Mouse (Mus musculus): Measurements from ENCODE around the gene Olfr694.
"Not testable (repeated sequence)": the region's sequence is repeated elsewhere in the genome, so short reads cannot be mapped to it uniquely, and the experiment has no call there.

Gene Olfr694

DNA sequence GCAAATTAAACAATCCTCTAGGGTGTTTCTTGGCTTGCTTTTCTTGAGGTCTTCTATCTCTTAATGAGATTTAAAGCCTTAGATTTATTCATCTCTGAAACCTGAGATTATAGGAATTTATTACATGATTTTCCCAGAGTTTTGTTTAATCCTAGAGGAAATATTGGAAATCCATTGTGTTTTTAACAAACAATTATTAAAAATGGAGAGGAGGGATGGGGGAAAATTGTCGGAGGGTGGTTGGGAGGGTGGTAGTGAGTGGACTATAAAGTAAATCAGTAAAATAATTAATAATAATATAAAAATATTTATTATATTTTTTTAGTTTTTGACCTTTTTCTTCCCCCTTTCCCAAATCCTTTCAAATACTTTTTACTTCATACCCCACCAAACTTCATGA, at the start of gene Olfr694:
Gene Olfr694 (minus strand): TSS at position 101 of the 400 bp plus-strand sequence.
- DNase-seq, result no peak

DNA sequence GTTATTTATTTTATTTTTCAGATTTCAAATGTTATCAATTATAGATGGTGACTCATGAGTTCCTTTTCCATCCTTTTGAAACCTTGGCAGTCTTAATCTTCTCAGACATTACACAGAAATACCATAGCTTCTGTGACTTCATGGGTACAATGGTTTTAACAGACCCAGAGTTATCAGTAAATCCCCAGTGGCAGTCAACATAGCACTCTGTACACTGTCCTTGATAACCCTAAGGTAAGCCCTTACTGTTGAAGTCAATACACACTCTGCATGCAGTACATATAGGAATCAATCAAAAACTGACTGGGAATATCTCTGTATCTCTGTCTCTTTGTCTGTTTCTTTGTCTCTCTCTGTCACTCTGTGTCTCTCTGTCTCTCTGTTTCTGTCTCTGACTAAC, 45.4 kb upstream of the Olfr694 start:
- DNase-seq, result no peak

DNA sequence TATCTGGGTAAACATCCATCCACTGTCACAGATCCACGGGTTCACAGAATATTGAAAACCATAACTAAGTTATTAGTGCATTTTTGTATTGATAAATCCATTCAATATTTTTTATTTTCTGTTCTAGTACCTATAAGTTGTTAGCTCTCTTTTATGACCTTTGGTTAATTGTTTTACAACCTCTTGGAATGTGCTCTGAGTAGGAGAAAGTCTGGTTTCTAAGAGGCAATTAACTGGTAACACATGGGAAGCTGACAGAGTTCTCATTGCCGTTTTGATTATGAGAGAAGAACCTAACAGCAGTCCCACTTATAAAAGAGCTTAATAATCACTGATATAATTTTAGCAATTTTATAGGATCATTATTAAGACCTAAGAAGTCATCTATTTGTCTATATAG, 42.1 kb upstream of the Olfr694 start:
- DNase-seq, result no peak

DNA sequence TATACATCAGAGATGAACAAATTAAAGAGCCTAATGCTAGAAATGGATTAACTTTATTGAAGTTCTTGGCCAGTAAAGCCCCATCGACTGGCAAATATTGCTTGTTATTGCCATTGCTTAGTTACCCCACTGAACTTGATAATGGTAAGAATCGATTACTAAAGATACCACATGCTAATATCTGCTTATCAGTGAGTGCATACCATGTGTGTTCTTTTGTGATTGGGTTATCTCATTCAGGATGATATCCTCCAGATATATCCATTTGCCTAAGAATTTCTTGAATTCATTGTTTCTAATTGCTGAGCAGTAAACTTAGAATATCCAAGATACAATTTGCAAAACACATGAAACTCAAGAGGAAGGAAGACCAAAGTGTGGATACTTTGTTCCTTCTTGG, 34.0 kb upstream of the Olfr694 start:
- DNase-seq, result not testable (repeated sequence)

DNA sequence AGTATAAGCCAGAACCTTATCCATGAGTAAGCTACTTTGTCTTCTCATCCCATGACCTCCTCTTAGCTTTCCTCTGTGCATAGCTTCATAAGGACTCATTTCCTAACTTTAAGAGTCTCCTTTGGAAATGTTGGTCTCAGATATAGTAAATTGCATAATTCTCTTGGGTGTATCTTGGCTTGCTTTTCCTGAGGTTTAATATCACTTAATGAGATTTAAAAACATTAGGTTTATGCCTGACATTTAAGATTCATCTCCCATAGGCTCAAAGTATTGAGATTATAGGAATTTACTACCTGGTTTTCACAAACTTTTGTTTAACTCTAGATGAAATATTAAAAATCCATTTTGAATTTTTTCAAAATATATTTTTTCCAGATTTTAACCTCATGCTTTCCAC, 24.7 kb upstream of the Olfr694 start, which contains the start of gene Olfr695:
Gene Olfr695 (minus strand): TSS at position 101 of the 400 bp plus-strand sequence.
- DNase-seq, result no peak

DNA sequence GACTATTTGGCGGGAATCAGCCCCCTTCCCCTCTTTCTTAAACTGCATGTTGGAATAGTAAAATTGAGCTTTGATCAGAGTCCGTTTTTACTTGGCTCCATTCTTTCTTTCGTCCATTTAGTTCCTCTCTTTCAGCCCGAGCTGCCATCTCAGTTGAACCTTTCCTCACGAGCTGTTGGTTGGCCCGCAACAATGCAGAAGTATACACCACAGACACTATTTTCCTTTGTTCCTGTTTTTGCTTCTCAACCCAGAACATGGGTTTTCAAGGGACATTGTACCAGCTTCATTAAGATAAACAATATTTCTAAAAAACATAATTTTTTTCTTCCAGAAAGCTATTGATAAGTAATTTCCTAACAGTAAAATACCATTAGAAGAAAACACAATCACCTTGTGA, 19.8 kb upstream of the Olfr694 start:
- DNase-seq, result no peak

DNA sequence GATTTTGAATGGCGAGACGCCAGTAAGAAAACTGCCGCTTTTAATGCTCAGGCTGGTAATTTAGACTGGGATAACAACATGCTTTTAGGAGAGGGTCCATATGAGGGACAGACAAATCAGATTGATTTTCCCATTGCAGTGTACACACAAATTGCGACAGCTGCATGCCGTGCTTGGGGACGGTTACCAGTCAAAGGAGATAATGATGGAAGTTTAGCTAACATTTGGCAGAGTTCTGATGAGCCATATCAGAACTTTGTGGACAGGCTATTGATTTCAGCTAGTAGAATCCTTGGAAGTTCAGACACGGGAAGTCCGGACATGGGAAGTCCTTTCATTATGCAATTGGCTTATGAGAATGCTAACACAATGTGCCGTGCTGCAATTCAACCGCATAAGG, 16.1 kb upstream of the Olfr694 start:
- not testable (repeated sequence) for DNase-seq

DNA sequence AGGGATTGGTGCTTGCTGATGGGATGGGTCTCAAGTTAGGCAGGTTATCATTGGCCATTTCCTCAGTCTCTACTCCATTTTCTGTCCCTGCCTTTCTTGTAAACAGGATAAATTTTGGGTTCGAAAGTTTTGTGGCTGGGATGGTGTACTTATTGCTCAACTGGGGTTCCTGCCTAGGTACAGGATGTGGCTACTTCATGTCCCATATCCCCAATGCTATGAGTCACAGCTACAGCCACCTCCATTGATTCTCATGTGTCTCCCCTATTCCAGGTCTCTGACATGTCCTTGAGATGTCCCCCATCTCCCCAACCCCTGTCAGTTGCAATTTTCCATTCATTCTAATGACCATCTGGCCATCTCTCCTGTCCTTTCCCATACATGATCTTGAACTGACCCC, 5.3 kb upstream of the Olfr694 start:
- DNase-seq, result no peak

DNA sequence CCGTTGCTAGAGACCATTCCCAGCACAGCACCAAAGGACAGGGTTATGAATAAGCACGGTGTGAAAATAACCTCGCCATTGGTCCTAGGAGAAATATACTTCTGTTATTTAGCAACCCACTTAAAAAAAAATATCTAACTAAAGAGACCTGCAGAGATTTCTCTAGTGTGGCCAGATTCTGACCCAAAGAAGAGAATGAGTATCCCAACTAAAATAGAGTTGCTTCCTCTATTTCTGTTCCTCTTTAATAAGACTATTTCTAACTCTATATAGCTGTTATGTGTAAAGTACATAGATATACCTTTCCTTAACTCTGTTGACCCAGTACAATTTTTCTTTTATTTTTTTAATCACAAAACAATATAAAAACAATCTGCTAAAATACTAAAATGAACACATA, 1.4 kb upstream of the Olfr694 start:
- no peak for DNase-seq

DNA sequence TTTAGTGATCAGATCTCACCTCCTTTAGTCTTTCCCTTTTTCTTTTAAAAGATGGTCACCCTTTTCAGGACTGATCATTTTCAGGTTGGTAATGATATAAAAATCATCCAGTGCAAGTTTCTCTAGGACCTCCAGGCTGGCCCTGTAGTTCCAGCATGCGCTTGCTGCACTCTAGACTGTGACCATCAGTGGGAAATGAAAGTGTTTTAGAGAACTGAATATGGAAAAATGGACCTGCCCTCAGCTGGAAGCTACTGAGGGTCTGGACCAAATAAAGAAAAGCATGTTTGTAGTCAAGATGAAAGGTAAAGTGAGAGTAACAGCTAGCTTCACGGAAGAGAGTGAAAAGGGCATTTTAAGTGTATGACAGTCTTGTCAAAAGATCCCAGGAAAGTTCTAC, 6.2 kb downstream of the Olfr694 start:
- DNase-seq, result no peak

DNA sequence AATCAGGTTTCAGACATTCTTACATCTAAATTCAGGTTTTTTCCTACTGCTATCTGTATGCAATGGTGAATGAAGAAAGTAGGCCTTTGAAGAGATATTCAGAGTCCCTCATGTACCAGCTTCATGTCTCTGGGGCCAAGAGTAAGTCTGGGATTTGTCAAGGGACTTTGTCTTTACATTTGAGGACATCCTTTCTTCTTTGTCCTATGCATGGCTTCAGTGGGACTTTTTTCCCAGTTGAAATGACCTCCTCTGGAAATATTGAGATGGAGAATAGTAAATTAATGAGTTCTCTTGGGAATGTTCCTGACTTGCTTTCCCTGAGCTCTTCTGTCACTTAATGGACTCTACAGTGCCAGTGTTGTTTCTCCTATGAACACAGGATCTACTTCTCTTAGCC, 11.1 kb downstream of the Olfr694 start, which contains the start of gene Olfr693:
Gene Olfr693 (minus strand): TSS at position 101 of the 400 bp plus-strand sequence.
- DNase-seq, result no peak

DNA sequence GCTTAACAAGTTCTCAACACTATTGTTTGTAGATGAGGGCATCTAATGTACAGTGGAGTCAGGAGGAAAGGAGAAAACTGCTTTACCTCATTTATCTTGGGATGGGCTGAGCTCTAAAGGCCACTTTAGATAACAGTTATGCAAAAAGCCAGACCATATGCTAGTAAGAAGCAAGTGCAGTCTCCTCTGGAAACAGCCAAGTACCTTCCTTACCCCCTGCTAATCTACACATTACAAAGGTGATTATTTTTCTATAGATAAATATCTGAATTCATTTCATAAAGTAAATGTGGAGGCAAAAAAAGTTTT, 39.3 kb downstream of the Olfr694 start:
- no peak for DNase-seq

DNA sequence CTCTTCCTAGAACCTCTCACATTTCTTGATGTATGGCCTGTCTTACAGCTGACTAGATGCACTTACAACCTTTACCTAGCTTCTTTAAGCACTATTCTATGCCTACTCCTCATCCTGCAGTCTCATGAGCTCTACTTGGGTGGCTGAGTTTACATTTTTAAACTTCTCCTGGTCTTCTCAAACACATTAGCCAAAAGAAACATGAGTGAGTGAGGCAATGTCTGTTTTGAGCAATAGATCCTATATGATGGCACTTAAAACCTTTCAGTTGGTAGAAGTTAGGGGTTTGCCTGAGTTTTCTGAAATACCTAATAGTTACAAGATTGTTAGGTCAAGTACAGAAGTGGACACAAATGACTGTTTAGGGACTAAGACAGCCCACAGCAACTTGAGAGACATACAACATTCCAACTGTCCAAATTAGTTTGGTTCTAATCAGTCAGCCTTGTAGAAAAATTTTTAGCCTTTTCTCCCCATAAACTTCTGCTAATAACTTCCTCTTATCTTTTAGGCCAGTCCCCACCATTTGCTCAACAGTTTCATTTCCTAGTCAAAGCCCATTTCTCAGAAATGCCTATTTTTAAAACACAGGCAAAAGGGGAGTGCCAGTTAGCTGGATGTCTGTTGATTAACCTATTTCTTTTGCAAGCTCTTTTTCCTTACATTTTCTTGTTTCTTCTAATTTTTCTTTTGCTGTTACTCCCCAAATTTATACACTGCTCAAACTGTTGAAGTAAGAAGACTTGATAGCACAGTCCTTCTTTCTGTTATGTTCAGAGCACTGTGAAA, 39.9 kb downstream of the Olfr694 start:
- DNase-seq, result no peak

DNA sequence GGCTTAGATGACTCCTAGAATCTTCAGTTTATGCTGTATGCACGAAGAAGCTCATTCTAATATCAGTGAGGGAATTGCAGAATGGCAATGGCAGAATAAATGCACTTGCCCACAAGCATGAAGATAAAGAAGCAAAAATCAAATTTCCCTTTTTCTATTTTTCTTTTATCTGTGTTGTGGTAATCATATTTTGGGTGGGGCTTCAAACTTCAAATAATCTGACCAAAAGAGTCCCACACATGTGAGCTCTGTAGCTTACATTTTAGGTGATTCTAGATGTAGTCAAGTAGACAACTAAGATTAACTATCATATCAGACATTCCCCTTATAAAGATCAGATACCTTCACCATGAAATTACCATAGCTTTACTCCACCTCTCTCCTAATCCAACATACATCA, 41.8 kb downstream of the Olfr694 start:
- DNase-seq, result no peak

DNA sequence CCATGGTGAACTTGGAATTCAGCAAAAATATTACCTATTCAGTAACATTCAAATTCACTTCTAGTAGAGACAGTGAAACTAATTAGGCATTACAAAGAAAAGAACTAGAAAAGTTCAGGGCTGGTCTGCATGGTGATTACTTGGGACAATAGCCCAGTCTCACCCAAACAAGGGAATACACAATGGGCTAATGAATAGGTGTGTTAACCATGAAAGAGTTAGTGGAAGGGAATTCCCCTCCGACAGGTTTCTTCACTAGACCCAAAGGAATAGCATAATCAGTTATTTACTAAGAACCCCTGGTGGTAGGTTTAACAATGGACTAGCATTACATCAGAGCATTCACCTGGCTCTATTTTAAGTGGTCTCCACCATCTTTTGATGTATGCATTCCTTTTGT, 46.4 kb downstream of the Olfr694 start:
- no peak for DNase-seq

DNA sequence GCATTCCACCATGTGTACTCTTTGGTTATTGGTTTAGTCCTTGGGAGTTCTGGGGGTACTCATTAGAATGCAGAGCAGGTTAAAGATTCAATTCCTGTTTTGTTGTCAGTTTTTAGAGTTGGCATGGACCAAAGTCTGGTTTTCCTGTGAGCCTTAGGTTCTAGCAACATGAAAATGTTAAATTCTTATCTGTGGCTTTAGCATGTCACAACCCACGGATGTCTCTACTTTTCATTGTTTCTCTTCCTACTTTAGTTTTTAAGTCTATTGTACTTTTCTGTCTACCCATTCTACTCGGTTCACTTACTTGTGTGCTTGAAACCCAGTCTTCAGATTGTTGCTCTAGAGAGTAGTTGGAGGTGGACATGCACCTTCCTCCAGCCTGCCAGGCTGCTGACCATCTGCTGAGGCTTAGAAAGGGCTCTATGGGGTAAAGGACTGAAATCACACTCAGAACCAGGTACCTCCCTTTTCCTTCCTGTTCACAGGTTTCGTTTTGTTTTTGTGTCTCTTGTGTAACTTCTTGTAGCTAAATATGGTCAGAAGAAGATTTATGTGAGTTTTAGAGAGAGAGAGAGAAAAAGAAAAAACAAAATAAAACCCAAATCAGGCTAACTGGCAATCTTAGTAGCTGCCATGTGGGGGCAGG, 47.3 kb downstream of the Olfr694 start:
- DNase-seq, result no peak

DNA sequence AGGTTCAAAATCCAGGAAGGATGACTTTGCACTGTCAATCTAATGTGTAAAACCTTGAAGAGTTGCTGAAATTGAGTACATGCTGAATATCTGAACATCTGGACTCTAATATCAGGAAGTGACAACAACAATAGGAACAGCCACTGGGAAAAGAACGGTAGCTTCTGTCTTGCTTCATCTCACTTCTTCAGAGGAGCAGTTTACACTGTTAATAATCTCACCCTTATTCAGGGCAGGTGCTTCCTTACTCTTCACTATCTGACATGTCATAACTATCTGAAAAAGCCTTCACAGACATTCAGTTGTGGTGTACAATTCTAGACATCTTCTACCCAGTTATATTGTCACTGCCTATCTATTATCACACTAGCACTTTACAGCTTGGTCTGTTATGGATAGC, 50.8 kb downstream of the Olfr694 start:
- DNase-seq, result no peak

DNA sequence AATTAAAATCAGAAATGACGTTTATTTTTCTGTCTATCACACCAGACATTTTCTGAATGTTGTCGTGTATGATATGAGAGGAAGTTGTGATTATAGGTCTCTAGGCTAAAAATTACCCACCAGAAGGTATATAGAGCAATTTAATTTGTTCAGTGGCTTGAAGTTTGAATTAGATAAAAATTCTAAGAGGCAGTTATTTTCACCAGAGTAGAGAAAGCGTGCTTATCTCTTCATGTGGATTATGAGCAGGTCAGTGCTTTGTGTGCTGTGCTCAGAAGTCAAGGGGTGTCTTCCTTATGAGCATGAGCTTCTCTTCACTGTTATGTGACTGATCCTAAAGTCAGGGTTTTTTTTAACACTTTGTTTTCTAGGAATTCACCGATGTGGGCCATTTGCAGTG, 56.1 kb downstream of the Olfr694 start:
- no peak for DNase-seq

All from cerebellum, adult 11-12 months (tissue).